Mouse (Mus musculus): ENCODE measurements around the gene Pgap1.

Pgap1 gene

DNA sequence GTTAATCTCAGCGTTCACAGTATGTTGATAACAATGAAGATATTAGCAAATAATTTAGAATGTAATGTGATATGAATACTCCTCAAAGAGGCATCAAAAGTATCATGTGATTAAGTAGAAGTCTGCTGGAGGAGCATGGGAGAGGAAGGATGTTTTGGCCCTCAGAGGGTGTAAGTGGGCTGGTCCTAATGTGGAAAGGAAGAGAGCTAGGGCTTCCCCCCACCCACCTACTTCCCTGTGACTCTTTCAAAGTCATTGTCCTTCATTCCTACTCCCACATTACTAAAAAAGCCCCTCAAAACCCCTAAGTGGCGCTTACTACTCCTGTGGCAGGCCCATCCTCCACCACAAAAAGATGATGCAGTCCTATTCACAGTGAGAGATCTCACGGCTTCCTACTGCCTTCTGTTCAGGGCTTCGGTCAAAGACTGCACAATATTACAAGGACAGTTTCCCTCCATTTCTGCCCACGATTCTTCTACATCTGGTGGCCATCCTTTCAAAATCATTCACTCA is 37.4 kb downstream of the Pgap1 start:
- no peak for DNase-seq (ENCODE audit: low read depth, low spot score)

DNA sequence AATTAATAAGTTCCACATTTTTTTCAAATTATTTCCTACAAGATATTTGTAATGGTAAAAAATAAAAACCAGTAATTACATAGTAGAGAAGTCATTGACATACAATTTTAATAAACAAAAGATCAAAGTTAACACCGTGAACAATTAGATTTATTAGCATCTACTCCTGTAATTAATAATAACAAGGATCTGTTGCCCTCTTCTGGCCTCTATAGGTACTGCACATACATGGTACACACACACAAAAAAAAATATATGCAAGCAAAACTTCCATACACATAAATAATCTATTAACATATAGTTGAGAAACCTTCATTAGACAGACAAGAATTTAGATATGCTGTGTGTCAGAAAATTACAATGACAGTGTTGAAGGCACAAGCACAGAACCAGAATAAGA is 43.6 kb downstream of the Pgap1 start:
- peak; percentile 34 for DNase-seq (ENCODE audit: low read depth, low spot score)

DNA sequence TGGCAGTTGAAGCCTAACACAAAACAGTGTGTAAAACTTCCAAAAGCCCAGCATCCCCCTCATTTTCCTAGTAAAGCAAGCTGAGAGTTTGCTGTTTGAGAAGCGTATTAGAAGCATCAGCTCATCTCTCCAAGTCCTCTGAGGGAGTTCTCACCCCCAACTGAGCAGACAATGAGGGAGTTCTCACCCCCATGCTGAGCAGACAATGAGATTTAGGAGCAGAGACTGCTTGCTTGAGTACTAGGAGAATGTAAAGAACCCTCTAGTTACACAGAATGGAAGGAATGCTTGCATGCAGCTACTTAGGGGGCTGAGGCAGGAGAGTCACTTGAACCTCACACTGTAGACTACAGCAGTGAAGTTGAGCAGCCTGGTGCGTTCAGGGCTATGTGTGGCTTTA is 59.0 kb downstream of the Pgap1 start:
- peak; percentile 52 for DNase-seq (ENCODE audit: low read depth, low spot score)

DNA sequence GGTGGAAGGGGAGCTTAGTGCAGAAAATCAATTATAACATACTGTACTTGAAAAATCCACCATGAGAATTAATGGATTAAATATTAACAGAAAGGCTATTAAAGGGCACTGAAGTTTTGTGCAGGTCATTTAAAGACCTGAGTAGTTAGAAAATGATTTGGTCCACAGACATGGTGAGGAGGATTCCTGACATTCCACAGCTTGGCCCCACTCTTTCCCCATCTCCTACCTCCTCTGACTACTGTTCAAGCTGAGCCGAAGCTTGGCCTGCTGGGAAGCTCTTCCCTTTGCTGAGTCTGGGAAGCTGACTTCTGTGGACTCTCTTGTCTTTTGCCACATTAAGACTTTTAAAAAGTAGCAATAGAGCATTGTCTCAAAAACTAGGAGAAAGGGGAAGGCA is 61.2 kb downstream of the Pgap1 start:
- no peak for DNase-seq (ENCODE audit: low read depth, low spot score)

DNA sequence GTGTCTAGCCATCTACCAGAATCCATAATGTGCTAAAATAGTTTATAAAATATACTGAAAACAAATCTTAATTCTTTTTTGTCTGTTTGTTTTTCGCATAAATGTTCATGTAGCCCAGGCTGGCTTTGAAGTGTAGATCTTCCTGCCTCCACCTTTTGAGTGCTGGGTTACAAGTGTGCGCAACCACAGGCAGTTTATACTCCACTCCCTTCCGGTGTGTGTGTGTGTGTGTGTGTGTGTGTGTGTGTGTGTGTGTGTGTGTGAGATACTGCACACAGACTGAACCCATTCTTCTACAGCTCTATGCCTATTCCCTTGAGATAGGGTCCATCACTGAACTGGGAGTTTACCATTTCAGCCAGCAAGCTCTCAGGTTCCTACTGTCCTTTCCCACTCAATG is 64.0 kb downstream of the Pgap1 start:
- DNase-seq (ENCODE audit: low read depth, low spot score), result no peak

DNA sequence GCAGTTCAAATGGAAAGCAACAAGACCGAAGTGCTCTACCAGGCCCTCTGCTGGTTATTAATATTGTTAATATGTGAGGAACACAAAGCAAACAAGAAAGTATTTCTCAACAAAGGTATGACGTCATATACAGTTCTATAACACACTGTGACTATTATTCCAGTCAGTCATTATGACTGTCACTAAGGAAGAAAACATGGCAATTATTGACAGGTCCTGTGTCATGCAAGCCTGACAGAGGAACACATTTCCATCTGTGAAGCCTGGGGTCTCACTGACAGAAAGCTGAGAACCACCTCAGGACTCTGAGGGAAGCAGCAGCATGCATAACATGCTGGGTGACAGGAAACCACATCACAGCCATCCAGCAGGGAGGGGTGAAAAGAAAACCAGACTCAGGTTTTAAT is 65.0 kb downstream of the Pgap1 start:
- DNase-seq (ENCODE audit: low read depth, low spot score), result no peak

DNA sequence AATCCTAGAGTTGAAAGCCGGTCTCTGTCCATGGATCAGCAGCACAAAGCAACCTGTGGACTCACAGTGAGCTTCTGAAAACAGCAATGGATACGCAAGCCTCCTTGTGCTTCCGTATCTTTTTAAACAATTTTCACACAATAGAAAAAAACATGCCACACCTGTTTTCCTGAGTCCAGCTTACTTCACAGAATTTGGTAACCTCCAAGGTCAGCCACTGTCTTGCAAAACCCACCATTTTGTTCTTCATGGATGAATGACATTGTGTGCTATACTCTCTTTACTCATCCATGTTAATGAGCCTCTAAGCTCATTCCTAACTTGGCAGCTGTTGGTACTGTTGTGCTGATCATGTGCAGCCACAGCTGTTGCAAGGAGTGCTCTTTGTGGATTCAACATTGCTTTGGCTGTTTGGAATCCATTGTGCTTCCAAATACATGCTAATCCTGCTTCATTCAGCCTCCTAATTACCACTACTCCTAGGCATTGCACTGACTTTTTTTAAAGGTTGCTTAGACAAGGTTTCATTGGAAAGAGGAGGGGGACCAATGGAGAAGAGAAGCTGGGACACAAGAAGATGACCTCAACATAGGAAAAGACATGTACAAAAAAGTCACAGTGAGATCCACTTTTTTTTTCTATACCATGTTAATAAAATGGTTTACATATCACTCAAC is 72.6 kb downstream of the Pgap1 start:
- peak; percentile 96 for DNase-seq (ENCODE audit: low read depth, low spot score)

DNA sequence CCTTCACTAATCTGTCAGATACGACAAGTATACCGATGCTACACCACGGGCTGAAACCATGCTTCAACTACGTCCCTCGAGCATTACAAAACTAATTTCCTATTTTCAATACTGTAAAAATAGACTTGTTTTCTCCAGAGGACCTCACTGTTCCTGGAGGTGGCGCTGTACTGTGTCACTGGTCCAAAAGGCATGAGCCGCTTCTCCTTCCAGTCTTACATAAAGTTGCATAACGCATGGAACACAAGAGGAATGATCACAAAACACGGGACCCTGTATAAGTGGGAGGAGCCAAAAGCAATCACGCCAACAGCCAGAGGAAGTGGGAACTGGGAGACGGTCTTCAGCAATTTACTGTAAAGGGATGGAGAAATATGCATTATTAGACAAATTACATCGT is 77.0 kb downstream of the Pgap1 start:
- DNase-seq (ENCODE audit: low read depth, low spot score), result peak; percentile 50

DNA sequence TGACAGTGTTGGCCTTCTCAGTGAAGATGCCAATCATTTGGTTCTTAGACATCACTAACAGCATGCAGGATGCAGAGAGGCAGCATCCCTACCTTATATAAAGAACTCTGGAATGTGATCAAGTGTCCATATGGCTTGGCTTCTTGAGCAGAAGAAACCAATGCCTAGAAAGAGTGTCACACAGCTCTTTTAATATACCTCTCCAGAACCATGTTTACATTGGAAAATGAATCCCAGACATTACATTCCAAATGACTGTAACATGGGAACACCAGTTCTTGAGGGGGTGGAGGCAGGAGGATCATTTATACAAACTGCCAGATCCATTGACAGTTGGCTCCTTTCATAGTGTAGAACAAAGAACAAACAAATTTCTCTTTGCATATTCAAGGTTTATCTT is 88.8 kb downstream of the Pgap1 start:
- no peak for DNase-seq (ENCODE audit: low read depth, low spot score)

DNA sequence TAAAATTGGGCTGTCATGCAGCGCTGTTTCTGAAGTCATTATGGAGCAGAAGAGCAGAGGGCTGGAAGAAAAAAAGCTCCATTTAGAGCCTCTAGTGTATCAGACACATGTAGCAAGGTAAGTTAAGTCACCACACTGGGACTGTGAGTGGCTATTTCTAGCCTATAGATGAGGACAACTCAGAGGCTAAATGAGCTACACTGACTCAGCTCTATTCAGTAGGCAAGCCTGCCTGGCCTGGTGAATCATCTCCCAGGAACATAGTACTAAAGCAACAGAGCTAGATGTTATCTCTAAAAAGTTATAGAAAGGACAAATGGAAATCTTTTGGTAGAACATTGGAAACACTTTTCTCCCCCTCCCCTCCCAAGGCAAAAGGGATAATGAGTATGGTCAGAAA is 90.1 kb downstream of the Pgap1 start:
- no peak for DNase-seq (ENCODE audit: low read depth, low spot score)

DNA sequence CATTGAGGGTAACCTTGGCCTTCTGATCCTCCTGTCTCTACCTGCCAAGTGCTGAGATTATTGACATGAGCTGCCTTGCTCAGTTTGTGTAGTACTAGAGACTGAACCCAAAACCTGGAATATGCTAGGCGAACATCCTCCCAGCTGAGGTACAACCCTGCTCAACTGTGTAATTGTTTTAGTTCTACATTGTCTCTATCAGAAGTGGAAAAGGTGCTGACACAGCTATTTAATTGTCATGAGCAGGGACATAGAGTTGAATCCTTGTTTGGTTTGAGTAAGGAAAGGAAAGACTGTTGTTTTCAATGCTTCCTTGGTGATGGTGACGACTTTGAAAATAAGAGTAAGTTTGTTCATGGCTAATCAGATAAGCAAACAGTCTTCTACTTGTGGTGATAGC is 105.4 kb downstream of the Pgap1 start:
- DNase-seq (ENCODE audit: low read depth, low spot score), result no peak

DNA sequence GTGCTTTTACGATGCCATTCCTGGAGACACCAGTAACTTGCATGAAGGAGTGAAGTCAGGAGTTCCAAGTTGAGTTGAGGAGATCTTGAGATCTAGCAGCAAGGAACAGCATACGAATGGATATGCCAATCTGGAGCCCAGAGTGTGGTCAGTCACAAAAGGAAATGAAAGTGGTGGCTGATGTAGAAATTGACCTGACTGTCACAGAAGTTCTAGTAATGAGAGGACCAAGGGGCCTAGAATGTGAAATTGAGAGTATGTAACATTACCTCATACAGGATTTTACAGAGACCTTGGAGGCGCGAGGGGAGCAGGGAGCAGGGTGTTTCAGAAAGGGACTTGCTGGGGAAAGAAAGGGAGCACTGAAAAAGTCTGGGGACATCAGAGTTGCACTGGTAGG is 108.7 kb downstream of the Pgap1 start:
- DNase-seq (ENCODE audit: low read depth, low spot score), result no peak

DNA sequence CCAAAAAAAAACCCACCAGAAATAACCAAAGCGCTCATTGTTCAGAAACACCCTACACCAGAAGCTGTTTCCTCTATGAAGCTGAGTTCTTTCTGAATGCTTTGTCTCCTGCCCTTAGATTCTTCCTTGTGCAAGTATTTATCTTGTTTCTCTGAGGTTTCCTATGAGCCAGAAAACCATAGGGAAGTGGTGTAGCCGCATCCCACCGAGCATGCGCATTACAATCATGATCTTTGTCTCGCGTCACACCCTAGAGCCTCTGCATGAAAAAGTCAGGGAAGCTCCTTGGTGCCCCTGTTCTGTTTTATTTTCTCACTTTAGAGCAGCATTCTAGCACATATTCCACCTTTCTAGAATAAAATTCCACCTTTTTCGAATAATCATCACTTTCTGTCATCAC is 113.8 kb downstream of the Pgap1 start:
- DNase-seq (ENCODE audit: low read depth, low spot score), result peak; percentile 63

DNA sequence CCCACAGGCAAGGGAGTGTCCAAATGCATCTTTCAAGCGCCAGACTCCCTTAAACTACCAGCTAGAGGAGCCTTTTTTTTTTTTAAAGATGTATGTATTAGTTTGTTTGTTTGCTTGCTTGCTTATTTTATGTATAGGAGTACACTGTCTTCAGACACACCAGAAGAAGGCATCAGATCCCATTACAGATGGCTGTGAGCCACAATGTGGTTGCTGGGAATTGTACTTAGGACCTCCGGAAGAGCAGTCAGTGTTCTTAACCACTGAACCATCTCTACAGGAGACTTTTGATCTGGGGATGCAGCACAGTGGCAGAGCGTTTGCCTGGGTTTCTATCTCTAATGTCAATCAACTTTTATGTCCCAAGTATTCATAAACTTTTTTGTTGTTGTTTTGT is 118.4 kb downstream of the Pgap1 start:
- DNase-seq (ENCODE audit: low read depth, low spot score), result no peak

DNA sequence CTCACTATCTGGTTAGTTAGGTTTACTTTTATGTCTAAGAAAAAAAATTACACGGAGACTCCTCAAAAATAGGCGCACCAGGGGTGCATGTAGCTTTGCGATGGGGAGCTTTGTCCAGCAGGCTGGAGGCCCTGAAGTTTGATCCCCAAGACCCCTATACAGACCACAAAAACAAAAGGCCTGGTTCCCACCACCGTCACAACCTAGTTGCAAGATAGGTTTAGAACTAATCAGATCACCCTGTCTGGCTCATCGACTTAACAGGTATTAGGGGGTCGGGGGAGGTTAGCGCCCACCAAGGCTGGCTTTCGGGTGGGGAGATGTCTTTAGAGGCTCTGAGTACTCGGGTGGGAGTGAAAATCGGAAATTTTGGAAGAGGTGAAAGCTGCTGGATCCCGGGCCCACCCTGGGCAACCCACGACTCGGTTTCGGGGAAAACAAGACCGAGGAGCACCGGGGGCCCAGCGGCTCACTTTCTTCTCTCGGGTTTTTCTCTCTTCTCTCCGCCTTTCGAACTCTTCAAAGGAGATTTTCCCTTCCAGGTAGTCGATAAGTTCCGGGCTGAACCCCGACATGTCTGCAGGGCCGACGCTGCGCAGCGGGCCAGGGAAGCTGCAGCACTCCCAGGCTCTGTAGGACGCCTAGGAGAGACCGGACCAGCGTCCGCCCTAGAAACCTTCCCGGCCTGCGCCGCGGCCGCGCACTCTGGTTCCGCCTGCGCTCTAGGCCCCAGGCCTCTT is 119.0 kb downstream of the Pgap1 start, which contains the start of gene Gtf3c3:
Gtf3c3 (minus strand) TSS at position 632 of the 740 bp plus-strand sequence.
- DNase-seq (ENCODE audit: low read depth, low spot score), result peak; percentile 94

Data from ZHBTc4 (cell line).